Mouse (Mus musculus) E14TG2a.4 (cell line): ENCODE measurements around the gene Rxra.

Experiments used
- H3K27me3 ChIP-seq: 2 replicates; pipeline ENCODE4 v1.6.1; 2014; ENCODE audit warnings: low read length, control low read depth; ENCODE audit not compliant: insufficient read depth
- H3K36me3 ChIP-seq: 2 replicates; pipeline ENCODE4 v1.6.1; 2014; ENCODE audit warnings: low read length, control low read depth; ENCODE audit not compliant: insufficient read depth
- H3K4me1 ChIP-seq: replicated peaks from 2 replicates; pipeline ENCODE4 v1.6.1; 2014; ENCODE audit warnings: low read depth, low read length, control low read depth
- H3K4me3 ChIP-seq: replicated peaks from 2 replicates; pipeline ENCODE4 v1.5.1; 2014; ENCODE audit warnings: mild to moderate bottlenecking, low read length
- H3K9me3 ChIP-seq: 2 replicates; pipeline ENCODE4 v1.6.1; 2014; ENCODE audit warnings: low read length, control low read depth
- CTCF ChIP-seq: conservative IDR thresholded peaks from 2 replicates; pipeline ENCODE4 v1.5.1; 2014; ENCODE audit warnings: low read length
- NANOG ChIP-seq: IDR thresholded peaks from 2 replicates; pipeline ENCODE4 v1.6.1; 2014; ENCODE audit warnings: borderline replicate concordance, low read length, mixed read lengths
- POU5F1 ChIP-seq: IDR thresholded peaks from 2 replicates; pipeline ENCODE4 v1.6.1; 2014; ENCODE audit warnings: low read length, borderline replicate concordance

Gene Rxra

GRCm38 (mm10) chr2:27676106-27676477 is at the start of gene Rxra:
Gene Rxra (plus strand): TSS chr2:27676440.
- peaks cover 78% of the 10 kb centered on the region for H3K27me3 ChIP-seq
- H3K9me3 ChIP-seq: no peaks in the 10 kb centered on the region
- peak within 1 kb of the TSS; percentile 88 for H3K4me3 ChIP-seq
- TF ChIP-seq POU5F1: no peak
- TF ChIP-seq NANOG: no peak
- no peak for TF ChIP-seq CTCF
- H3K4me1 ChIP-seq: peaks cover 48% of the 10 kb centered on the region
- no peaks in the 10 kb centered on the region for H3K36me3 ChIP-seq

DNA sequence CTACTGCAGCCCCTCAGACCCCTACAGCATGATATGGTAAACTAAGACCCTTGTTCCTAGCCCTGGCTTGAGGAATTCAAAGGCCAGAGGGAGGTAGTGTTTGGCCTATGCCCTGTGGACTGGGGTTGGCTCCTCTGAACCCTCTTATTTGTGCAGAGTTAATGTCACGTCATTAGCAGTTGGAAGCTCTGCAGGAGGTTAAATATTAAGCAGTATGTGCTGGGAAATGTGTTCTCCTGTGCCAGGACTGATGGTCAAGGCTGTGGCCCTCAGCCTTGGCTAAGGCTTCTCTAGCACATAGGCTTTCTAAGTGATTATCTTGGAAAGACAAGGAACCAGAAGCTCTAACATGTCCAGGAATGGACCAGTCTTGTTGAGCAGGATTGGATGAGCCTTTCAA is 49.6 kb upstream of the Rxra start:
- Histone ChIP-seq H3K4me1 (peaks cover 11% of the 10 kb centered on the region), H3K4me3 (no peak overlapping the region), H3K36me3 (no peaks in the 10 kb centered on the region), H3K9me3 (no peaks in the 10 kb centered on the region), H3K27me3 (no peaks in the 10 kb centered on the region)
- TF ChIP-seq CTCF (no peak), POU5F1 (no peak), NANOG (no peak)

GRCm38 (mm10) chr2:27630601-27631285 is 45.5 kb upstream of the Rxra start:
- Histone ChIP-seq H3K36me3 (no peaks in the 10 kb centered on the region), H3K9me3 (no peaks in the 10 kb centered on the region), H3K4me3 (no peak overlapping the region), H3K27me3 (no peaks in the 10 kb centered on the region), H3K4me1 (peaks cover 26% of the 10 kb centered on the region)
- no peak for TF ChIP-seq NANOG
- no peak for TF ChIP-seq POU5F1
- no peak for TF ChIP-seq CTCF

DNA sequence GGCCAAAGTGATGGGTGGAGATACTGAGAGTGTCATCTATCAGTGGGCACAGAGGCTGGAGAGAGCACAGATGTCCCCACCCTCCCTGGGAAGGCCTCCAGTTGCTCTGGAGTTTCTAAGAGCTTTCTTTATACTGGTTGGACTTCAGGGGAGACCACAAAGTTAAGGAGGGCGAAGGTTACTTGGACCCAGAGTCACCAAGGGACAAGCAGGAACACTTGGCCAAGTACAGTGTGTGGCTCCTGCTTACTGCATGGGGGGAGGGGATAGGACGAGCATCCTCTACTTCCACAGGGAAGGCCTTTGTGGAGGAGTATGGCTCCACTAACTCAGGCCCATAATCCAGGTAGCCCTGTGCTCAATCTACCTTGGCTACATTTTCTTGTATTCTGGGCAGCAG is 42.8 kb upstream of the Rxra start:
- peaks cover 4% of the 10 kb centered on the region for H3K27me3 ChIP-seq
- no peaks in the 10 kb centered on the region for H3K9me3 ChIP-seq
- H3K36me3 ChIP-seq: no peaks in the 10 kb centered on the region
- no peak overlapping the region for H3K4me3 ChIP-seq
- H3K4me1 ChIP-seq: peaks cover 26% of the 10 kb centered on the region
- TF ChIP-seq POU5F1 (no peak), CTCF (no peak), NANOG (no peak)

DNA sequence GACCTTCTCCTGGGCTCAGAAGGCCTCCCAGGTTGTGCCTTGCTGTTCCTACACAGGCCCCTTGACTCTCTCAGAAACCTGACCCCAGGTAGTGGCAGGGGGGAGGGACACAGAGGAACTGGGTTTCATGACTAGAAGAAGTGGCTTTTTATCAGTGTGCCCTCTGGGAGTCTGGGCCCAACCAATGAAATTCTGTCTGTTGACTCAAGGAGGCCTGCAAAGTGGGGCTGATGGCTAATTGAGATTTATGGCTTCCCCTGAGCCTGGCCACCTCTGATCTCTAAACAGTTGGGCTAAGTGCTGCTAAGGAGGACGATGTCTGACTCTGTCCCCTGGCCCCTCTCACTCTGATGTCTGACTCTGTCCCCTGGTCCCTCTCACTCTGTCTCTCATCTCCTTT is 42.2 kb upstream of the Rxra start:
- TF ChIP-seq NANOG (no peak), CTCF (no peak), POU5F1 (no peak)
- no peak overlapping the region for H3K4me3 ChIP-seq
- H3K9me3 ChIP-seq: no peaks in the 10 kb centered on the region
- peaks cover 26% of the 10 kb centered on the region for H3K4me1 ChIP-seq
- H3K36me3 ChIP-seq: no peaks in the 10 kb centered on the region
- peaks cover 4% of the 10 kb centered on the region for H3K27me3 ChIP-seq

DNA sequence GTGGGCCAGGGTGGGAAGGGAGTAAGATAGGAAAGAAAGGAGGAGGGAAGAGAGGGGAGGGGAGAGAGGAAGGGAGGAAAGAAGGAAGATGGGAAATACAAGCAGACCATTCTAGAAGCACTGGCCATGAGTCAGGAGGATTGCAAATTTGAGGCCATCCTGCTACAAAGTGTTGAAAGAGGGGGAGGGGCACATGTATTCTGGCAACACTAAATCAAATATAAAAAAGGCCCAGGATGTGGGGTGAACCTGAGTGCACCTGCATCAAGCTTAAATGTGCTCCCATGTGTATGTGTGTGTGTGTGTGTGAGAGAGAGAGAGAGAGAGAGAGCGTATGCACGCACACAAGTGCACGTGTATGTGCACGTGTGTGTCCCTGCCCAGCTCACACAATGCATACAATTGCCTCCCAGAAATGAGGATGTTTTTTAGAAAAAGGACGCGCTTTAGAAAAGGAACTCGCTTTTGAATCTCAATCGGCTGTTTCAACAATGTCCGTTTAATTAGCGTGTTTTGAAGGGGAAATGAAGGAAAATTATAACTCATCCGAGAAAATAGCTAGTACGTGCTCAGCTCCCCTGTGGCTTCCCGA is 41.0 kb upstream of the Rxra start:
- H3K27me3 ChIP-seq: peaks cover 4% of the 10 kb centered on the region
- H3K36me3 ChIP-seq: no peaks in the 10 kb centered on the region
- no peak overlapping the region for H3K4me3 ChIP-seq
- TF ChIP-seq POU5F1 (no peak), NANOG (no peak), CTCF (no peak)
- peaks cover 26% of the 10 kb centered on the region for H3K4me1 ChIP-seq
- no peaks in the 10 kb centered on the region for H3K9me3 ChIP-seq

GRCm38 (mm10) chr2:27636796-27637195 is 39.4 kb upstream of the Rxra start:
- H3K4me3 ChIP-seq: no peak overlapping the region
- no peaks in the 10 kb centered on the region for H3K9me3 ChIP-seq
- TF ChIP-seq NANOG: no peak
- TF ChIP-seq CTCF: no peak
- TF ChIP-seq POU5F1: no peak
- no peaks in the 10 kb centered on the region for H3K36me3 ChIP-seq
- peaks cover 22% of the 10 kb centered on the region for H3K4me1 ChIP-seq
- peaks cover 10% of the 10 kb centered on the region for H3K27me3 ChIP-seq

DNA sequence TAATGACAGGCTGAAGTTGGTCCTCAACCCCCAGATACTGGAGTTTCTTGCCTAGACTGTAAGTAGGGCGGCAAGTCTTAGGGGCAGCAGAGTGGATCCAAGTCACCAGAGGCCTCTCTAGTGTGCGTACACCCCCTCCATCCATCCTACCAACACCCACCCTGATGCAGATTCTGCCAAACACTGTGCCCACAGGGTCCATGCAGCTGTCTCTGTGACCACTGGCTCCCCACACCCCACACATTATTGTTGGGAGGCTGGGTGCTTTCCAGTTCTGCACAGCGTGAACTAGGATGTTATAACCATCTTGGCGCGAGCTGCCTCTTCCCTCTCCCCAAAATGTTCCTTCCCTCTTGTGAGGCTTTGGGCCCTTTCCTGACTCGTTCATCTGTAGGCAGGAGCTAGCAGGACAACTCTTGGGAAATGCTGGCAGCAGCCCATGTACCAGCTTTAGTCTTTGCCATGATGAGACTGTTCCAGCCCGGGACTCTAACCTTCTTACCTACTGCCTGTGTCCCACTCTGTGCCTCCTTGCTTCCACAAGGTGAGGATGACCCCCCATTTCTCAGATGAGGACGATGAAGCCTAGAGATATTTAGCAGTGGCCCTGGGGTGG is 38.9 kb upstream of the Rxra start:
- Histone ChIP-seq H3K4me1 (peaks cover 23% of the 10 kb centered on the region), H3K36me3 (no peaks in the 10 kb centered on the region), H3K9me3 (no peaks in the 10 kb centered on the region), H3K4me3 (no peak overlapping the region), H3K27me3 (peaks cover 11% of the 10 kb centered on the region)
- TF ChIP-seq NANOG (no peak), POU5F1 (no peak), CTCF (no peak)
